Comparison of ENCODE assay signal across 9 mouse cellular contexts in the genomic region with DNA sequence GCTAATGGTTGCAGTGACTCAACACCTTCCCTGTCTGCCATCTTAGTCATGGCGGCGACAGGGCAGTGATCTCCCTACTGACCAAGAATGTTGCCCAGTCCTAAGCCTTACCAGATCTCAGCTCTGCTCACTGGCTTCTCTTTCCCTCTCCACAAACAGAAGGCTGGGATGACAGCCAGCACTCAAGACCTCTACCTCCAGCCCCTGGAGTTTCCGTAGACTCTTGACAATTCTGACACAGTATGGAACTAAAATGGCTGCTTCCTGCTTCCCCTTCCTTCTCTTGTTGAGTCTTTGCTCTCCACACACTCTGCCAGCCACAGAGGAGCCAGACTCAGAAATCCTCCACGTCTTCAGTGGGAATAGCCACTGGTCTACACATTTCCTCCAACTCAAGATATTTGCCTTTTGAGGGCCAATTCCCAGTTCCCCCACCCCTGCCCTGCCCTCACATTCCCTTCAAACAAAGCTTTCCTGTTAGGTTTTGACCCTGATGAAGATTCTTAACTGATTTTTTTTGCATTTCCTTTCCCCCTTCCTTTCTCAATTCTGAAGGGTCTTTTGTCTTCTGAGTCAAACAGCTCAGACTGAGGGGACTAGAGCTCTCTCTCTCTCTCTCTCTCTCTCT. TPM values are rescaled to one million over a fixed set of nuclear protein-coding genes. Genes with fewer than 3 reads are reported as not detected.
DNase-seq lines count a peak whose midpoint lies in the region; ATAC-seq and TF ChIP-seq lines count a peak whose summit lies in the region.
"Had no signal": no experiment of that assay in that cellular context is flagged by ENCODE, and none has a peak within 500 bp of the region (broad histone marks: within the 10 kb centered on the region; RNA-seq: fewer than 3 reads in every experiment).

No protein-coding gene starts in this region.

- no peak for TF ChIP-seq POLR2A in cerebellum, adult 2 months (IDR thresholded peaks at IDR 0.05; ENCODE audit: borderline replicate concordance, insufficient read depth, low read length)

- ATAC-seq in lung, embryonic 15.5 days (ENCODE audit: borderline replicate concordance, extremely low read depth, low FRiP score, low TSS enrichment) = peak; percentile 16; the same call in 1 of the 2 replicates
- ATAC-seq in embryonic facial prominence, embryonic 15.5 days (ENCODE audit: insufficient number of reproducible peaks, low FRiP score, low TSS enrichment, low read depth) = no peak
- ATAC-seq in hindbrain, embryonic 15.5 days (ENCODE audit: low FRiP score, low read depth) = no peak
- no peak; the same call in 1 of the 2 replicates for ATAC-seq in stomach, embryonic 14.5 days (ENCODE audit: insufficient number of reproducible peaks, insufficient read depth, low FRiP score, low read depth)

- H3K4me3 ChIP-seq in lung, embryonic 15.5 days = no peak overlapping the region
- H3K4me3 ChIP-seq in embryonic facial prominence, embryonic 15.5 days (replicated peaks) = no peak overlapping the region
- no peak overlapping the region for H3K4me3 ChIP-seq in hindbrain, embryonic 15.5 days
- H3K4me3 ChIP-seq in stomach, embryonic 14.5 days (ENCODE audit: low read depth, low read length) = no peak overlapping the region
- no peak overlapping the region for H3K4me3 ChIP-seq in cerebellum, adult 2 months (replicated peaks; ENCODE audit: insufficient read depth, low read depth, low read length)

- H3K9me3 ChIP-seq in lung, embryonic 15.5 days = no peaks in the 10 kb centered on the region
- H3K9me3 ChIP-seq in embryonic facial prominence, embryonic 15.5 days (replicated peaks) = no peaks in the 10 kb centered on the region
- H3K9me3 ChIP-seq in hindbrain, embryonic 15.5 days = no peaks in the 10 kb centered on the region
- H3K9me3 ChIP-seq in stomach, embryonic 14.5 days (ENCODE audit: control insufficient read depth, low read depth, low read length) = no peaks in the 10 kb centered on the region

- peak overlapping the region; percentile 18; the same call in 1 of the 2 replicates for H3K4me2 ChIP-seq in lung, embryonic 15.5 days
- H3K4me2 ChIP-seq in embryonic facial prominence, embryonic 15.5 days (replicated peaks) = no peak overlapping the region
- no peak overlapping the region for H3K4me2 ChIP-seq in hindbrain, embryonic 15.5 days
- no peak overlapping the region for H3K4me2 ChIP-seq in stomach, embryonic 14.5 days (replicated peaks; ENCODE audit: low read depth, low read length)

- WGBS in lung, embryonic 15.5 days = 47% methylated on average over 4 of the region's 4 CpGs
- 66% methylated on average over 4 of the region's 4 CpGs for WGBS in embryonic facial prominence, embryonic 15.5 days
- WGBS in hindbrain, embryonic 15.5 days = 79% methylated on average over 4 of the region's 4 CpGs
- WGBS in stomach, embryonic 14.5 days = 74% methylated on average over 4 of the region's 4 CpGs
- WGBS in cerebellum, adult 2 months = 76% methylated on average over 4 of the region's 4 CpGs

- no peak for DNase-seq in lung, postnatal 36 days
- DNase-seq in cerebellum, adult 2 months = no peak
- DNase-seq in gastrocnemius, postnatal 4 days (ENCODE audit: low spot score in 2 of 2) = no peak
- DNase-seq: cerebellum, adult 11-12 months; gastrocnemius, postnatal 25 days had no signal

- H3K4me1 ChIP-seq in lung, embryonic 15.5 days = peaks cover 81% of the 10 kb centered on the region
- peaks cover 77% of the 10 kb centered on the region for H3K4me1 ChIP-seq in embryonic facial prominence, embryonic 15.5 days
- H3K4me1 ChIP-seq in hindbrain, embryonic 15.5 days (replicated peaks) = peaks cover 65% of the 10 kb centered on the region
- peaks cover 49% of the 10 kb centered on the region for H3K4me1 ChIP-seq in stomach, embryonic 14.5 days (ENCODE audit: control insufficient read depth, insufficient read depth, low read length)
- no peaks in the 10 kb centered on the region for H3K4me1 ChIP-seq in cerebellum, adult 2 months (ENCODE audit: control insufficient read depth, insufficient read depth, low read length)

- peak overlapping the region; percentile 99 for H3K27ac ChIP-seq in lung, embryonic 15.5 days
- H3K27ac ChIP-seq in embryonic facial prominence, embryonic 15.5 days (replicated peaks) = peak overlapping the region; percentile 99
- H3K27ac ChIP-seq in hindbrain, embryonic 15.5 days (replicated peaks) = 0 out of 2 replicates have a peak overlapping the region, but pooled peaks have one; percentile 73
- H3K27ac ChIP-seq in stomach, embryonic 14.5 days (ENCODE audit: low read length) = peak overlapping the region; percentile 99; the same call in 1 of the 2 replicates
- no peak overlapping the region for H3K27ac ChIP-seq in cerebellum, adult 2 months (ENCODE audit: insufficient read depth, low read length)

- H3K36me3 ChIP-seq in lung, embryonic 15.5 days = peaks cover 2% of the 10 kb centered on the region; the same call in 1 of the 2 replicates
- H3K36me3 ChIP-seq in embryonic facial prominence, embryonic 15.5 days = 0 out of 2 replicates have a peak, but pooled peaks cover 2% of the 10 kb centered on the region
- no peaks in the 10 kb centered on the region for H3K36me3 ChIP-seq in hindbrain, embryonic 15.5 days
- no peaks in the 10 kb centered on the region for H3K36me3 ChIP-seq in stomach, embryonic 14.5 days (ENCODE audit: control insufficient read depth, insufficient read depth, low read length)

- no peaks in the 10 kb centered on the region for H3K27me3 ChIP-seq in lung, embryonic 15.5 days
- no peaks in the 10 kb centered on the region for H3K27me3 ChIP-seq in embryonic facial prominence, embryonic 15.5 days
- H3K27me3 ChIP-seq in hindbrain, embryonic 15.5 days = no peaks in the 10 kb centered on the region
- no peaks in the 10 kb centered on the region for H3K27me3 ChIP-seq in stomach, embryonic 14.5 days (ENCODE audit: control insufficient read depth, insufficient read depth, low read length)
- no peaks in the 10 kb centered on the region for H3K27me3 ChIP-seq in cerebellum, adult 2 months (ENCODE audit: control insufficient read depth, insufficient read depth, low read length)

- no peak for TF ChIP-seq CTCF in cerebellum, adult 2 months (IDR thresholded peaks at IDR 0.05; ENCODE audit: borderline replicate concordance, insufficient read depth, low read depth, low read length)

- H3K9ac ChIP-seq in lung, embryonic 15.5 days = no peak overlapping the region
- H3K9ac ChIP-seq in embryonic facial prominence, embryonic 15.5 days = no peak overlapping the region
- H3K9ac ChIP-seq in hindbrain, embryonic 15.5 days = no peak overlapping the region
- no peak overlapping the region for H3K9ac ChIP-seq in stomach, embryonic 14.5 days (replicated peaks; ENCODE audit: low read depth, low read length)

RNA-seq across cellular contexts. Expression of a gene that starts 22.3 kb away (rescaled TPM):
- 20.7 and 23.0 TPM in 2 replicates for polyA plus RNA-seq in lung, embryonic 15.5 days (2015; fragmentation: Nextera tagmentation; extraction: Ambion mirVana)
- polyA plus RNA-seq in embryonic facial prominence, embryonic 15.5 days (2015; fragmentation: Nextera tagmentation; extraction: Ambion mirVana) = 19.6 and 20.1 TPM in 2 replicates
- 6.5 and 7.0 TPM in 2 replicates for polyA plus RNA-seq in hindbrain, embryonic 15.5 days (2015; fragmentation: Nextera tagmentation; extraction: Ambion mirVana)
- 9.1 and 10.0 TPM in 2 replicates for polyA plus RNA-seq in stomach, embryonic 14.5 days (2014; fragmentation: Nextera tagmentation; extraction: Ambion mirVana)
- polyA plus RNA-seq in cerebellum, adult 2 months (2012; rRNA removed) = 5.6 and 6.1 TPM in 2 replicates
- 10 to 100 TPM; 29.1 to 30.5 TPM for total RNA-seq in gastrocnemius, postnatal 4 days (2021)
